Mouse (Mus musculus): ENCODE results near the gene Cga. TPM values are rescaled to one million over a fixed set of nuclear protein-coding genes. Genes with fewer than 3 reads are reported as not detected.

Gene Cga
- polyA plus RNA-seq, 1 experiment from 2014 or later = 2.1 TPM

- H3K9me3 ChIP-seq (replicated peaks; ENCODE audit: control insufficient read depth, low read length) = no peaks in the 10 kb centered on the region
- peak overlapping the region; percentile 99 for H3K9ac ChIP-seq (replicated peaks; ENCODE audit: low read length)
- H3K27ac ChIP-seq (replicated peaks; ENCODE audit: low read depth, low read length) = no peak overlapping the region
- 39% methylated on average over 16 of the region's 16 CpGs for WGBS
- H3K4me1 ChIP-seq (ENCODE audit: control insufficient read depth, insufficient read depth, low read length) = no peaks in the 10 kb centered on the region
- peak overlapping the region; percentile 57 for H3K4me2 ChIP-seq (ENCODE audit: low read depth, low read length)
- H3K36me3 ChIP-seq (replicated peaks; ENCODE audit: control insufficient read depth, insufficient read depth, low read depth, low read length) = no peaks in the 10 kb centered on the region
- DNase-seq (ENCODE audit: low spot score) = peak; percentile 40
- ATAC-seq (replicated peaks; ENCODE audit: insufficient number of reproducible peaks, low FRiP score, low TSS enrichment, low read depth) = no peak
- 0 out of 2 replicates have a peak, but pooled peaks cover under 1% of the 10 kb centered on the region for H3K27me3 ChIP-seq (ENCODE audit: control insufficient read depth, insufficient read depth, low read length)
- H3K4me3 ChIP-seq (ENCODE audit: low read depth, low read length) = peak overlapping the region; percentile 98
These were observed 10.1 kb upstream of the Cga start for GRCm38 (mm10) chr4:34883366-34884029.

DNA sequence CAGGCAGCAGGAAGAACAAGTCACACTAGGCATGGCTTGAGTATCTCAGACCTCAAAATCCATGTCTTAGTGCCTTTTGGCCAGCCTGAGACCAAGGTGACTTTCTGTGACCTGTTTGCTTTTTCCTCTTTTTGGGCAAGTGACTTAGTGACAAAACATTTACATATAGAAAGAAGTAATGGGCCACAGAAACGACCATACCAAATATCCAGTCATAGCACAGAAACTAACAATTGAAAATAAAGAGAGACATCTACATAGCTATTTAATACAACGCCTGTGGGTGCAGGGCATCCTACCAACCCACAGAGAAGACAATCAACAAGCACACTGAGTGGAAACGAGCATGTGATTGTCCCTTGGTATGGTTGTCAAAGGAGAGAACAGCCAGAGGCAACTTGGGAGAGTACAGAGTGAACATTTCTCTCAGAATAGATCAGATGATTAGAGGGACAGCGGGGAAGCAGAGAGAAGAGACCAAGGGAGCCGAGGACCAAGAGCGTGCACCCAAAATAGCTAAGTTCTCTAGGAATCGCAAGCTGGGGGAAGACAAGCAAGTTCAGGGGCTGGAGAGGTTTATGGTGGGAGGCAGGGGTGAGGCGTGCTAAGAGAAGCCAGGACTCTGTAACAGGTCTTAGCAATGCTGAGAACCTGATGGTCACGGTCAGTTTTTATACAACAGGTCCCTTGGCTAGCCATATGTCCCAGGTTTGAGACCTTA, 7.8 kb upstream of the Cga start:
- Histone ChIP-seq H3K27me3 (ENCODE audit: control insufficient read depth, insufficient read depth, low read length) (peaks cover 8% of the 10 kb centered on the region; the same call in 1 of the 2 replicates), H3K4me2 (ENCODE audit: low read depth, low read length) (no peak overlapping the region; the same call in 1 of the 2 replicates), H3K9ac (replicated peaks; ENCODE audit: low read length) (no peak overlapping the region), H3K36me3 (replicated peaks; ENCODE audit: control insufficient read depth, insufficient read depth, low read depth, low read length) (no peaks in the 10 kb centered on the region), H3K4me1 (ENCODE audit: control insufficient read depth, insufficient read depth, low read length) (no peaks in the 10 kb centered on the region), H3K9me3 (replicated peaks; ENCODE audit: control insufficient read depth, low read length) (no peaks in the 10 kb centered on the region), H3K4me3 (ENCODE audit: low read depth, low read length) (no peak overlapping the region), H3K27ac (replicated peaks; ENCODE audit: low read depth, low read length) (no peak overlapping the region)
- no peak for DNase-seq (ENCODE audit: low spot score)
- ATAC-seq (replicated peaks; ENCODE audit: insufficient number of reproducible peaks, low FRiP score, low TSS enrichment, low read depth) = no peak
- WGBS = 54% methylated on average over 9 of the region's 9 CpGs

DNA sequence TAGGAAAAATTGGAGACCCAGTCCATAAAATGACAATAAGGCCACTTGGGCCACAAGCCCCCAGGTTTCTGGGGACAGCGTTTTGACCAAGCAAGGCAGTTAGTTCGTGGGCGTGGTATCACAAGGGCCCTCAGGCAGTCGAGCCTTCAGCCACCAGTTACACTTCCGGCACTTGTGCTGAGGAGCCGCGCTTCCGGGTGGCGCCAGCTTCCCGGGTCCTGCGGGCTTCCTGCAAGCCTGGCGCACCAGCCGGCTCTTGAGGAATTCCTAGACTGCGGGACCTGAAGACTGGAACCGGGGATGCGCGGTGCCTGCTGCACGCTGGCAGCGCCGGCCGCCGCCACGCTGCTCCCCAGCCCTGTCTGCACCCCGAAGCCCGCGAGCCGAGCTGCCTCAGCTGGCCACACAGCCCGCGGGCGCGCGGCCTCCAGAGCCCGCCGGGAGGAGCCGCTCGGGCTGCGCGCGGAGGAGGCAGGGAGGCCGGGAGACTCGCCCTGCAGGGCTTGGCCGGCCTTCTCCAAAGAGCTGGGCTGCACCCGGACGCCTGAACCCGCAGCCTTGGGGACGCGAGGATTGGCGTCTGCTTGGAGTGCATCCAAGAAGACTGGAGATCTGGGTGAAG, 7.0 kb upstream of the Cga start:
- Histone ChIP-seq H3K27me3 (ENCODE audit: control insufficient read depth, insufficient read depth, low read length) (peaks cover 8% of the 10 kb centered on the region; the same call in 1 of the 2 replicates), H3K9me3 (replicated peaks; ENCODE audit: control insufficient read depth, low read length) (no peaks in the 10 kb centered on the region), H3K4me1 (ENCODE audit: control insufficient read depth, insufficient read depth, low read length) (no peaks in the 10 kb centered on the region), H3K4me3 (ENCODE audit: low read depth, low read length) (peak overlapping the region; percentile 73), H3K36me3 (replicated peaks; ENCODE audit: control insufficient read depth, insufficient read depth, low read depth, low read length) (no peaks in the 10 kb centered on the region), H3K9ac (replicated peaks; ENCODE audit: low read length) (peak overlapping the region; percentile 82), H3K27ac (replicated peaks; ENCODE audit: low read depth, low read length) (peak overlapping the region; percentile 80), H3K4me2 (ENCODE audit: low read depth, low read length) (peak overlapping the region; percentile 90)
- under 1% methylated on average over 48 of the region's 48 CpGs for WGBS
- ATAC-seq (replicated peaks; ENCODE audit: insufficient number of reproducible peaks, low FRiP score, low TSS enrichment, low read depth) (peak; percentile 71), DNase-seq (ENCODE audit: low spot score) (peak; percentile 86)

DNA sequence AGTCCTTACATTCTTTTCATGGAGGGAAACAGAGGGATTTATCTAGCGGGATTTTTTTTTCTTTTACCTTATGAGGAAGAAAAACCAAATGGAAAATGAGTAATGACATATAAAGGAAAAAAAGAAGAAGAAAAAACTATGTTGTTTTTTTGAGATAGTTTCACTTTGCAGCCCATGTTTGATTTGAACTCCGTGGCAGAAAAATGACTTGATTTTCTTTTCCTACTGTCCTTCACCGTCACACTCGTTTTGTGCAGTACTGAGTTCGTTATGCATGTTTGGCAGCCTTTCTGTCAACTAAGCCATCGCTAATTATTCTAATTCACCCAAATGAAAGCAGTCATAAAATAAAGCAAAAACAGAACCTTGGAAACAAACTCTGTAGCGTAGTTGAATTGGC, 6.3 kb upstream of the Cga start:
- DNase-seq (ENCODE audit: low spot score) = no peak
- Histone ChIP-seq H3K36me3 (replicated peaks; ENCODE audit: control insufficient read depth, insufficient read depth, low read depth, low read length) (no peaks in the 10 kb centered on the region), H3K4me2 (ENCODE audit: low read depth, low read length) (peak overlapping the region; percentile 90), H3K4me1 (ENCODE audit: control insufficient read depth, insufficient read depth, low read length) (no peaks in the 10 kb centered on the region), H3K27me3 (ENCODE audit: control insufficient read depth, insufficient read depth, low read length) (peaks cover 8% of the 10 kb centered on the region; the same call in 1 of the 2 replicates), H3K4me3 (ENCODE audit: low read depth, low read length) (peak overlapping the region; percentile 73), H3K27ac (replicated peaks; ENCODE audit: low read depth, low read length) (no peak overlapping the region), H3K9me3 (replicated peaks; ENCODE audit: control insufficient read depth, low read length) (no peaks in the 10 kb centered on the region), H3K9ac (replicated peaks; ENCODE audit: low read length) (no peak overlapping the region)
- 18% methylated on average over 7 of the region's 7 CpGs for WGBS
- ATAC-seq (replicated peaks; ENCODE audit: insufficient number of reproducible peaks, low FRiP score, low TSS enrichment, low read depth) = no peak

DNA sequence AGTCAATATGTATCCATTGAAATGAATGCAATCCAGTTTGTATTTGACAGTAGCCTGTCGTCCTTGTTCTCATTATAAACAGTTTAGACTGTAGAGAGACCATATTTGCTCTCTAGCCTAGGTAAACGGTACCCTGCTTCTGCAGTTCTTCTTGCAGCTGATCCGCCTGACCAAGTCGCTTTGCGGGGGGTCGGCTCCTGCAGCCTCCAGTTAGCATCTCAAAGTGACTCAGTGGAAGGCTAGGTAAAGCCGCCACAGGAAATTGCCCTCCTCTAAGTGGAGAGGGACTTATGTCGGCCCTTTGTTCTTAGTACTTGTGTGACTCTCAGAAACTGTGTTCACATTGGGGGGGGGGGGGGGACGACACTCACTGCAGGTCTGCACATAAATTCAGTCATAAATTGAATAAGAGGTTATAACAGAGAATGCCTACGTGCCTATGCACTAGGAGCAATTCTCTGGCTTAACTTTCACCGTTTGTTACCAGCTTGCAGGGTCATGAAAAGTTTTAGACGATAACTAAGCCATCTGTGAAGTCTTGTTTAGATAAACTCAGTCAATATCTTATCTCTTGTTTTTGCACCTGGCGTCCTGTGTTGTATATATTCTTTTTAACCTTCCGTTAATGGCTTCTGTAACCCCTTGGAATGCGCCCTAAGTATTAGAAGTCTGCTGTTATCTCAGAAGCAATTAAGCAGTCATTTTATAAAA, 4.3 kb upstream of the Cga start:
- Histone ChIP-seq H3K9ac (replicated peaks; ENCODE audit: low read length) (no peak overlapping the region), H3K4me3 (ENCODE audit: low read depth, low read length) (no peak overlapping the region), H3K27me3 (ENCODE audit: control insufficient read depth, insufficient read depth, low read length) (peaks cover 8% of the 10 kb centered on the region; the same call in 1 of the 2 replicates), H3K36me3 (replicated peaks; ENCODE audit: control insufficient read depth, insufficient read depth, low read depth, low read length) (no peaks in the 10 kb centered on the region), H3K9me3 (replicated peaks; ENCODE audit: control insufficient read depth, low read length) (no peaks in the 10 kb centered on the region), H3K4me2 (ENCODE audit: low read depth, low read length) (no peak overlapping the region), H3K27ac (replicated peaks; ENCODE audit: low read depth, low read length) (no peak overlapping the region), H3K4me1 (ENCODE audit: control insufficient read depth, insufficient read depth, low read length) (no peaks in the 10 kb centered on the region)
- 4% methylated on average over 15 of the region's 15 CpGs for WGBS
- ATAC-seq (replicated peaks; ENCODE audit: insufficient number of reproducible peaks, low FRiP score, low TSS enrichment, low read depth) (no peak), DNase-seq (ENCODE audit: low spot score) (no peak)

DNA sequence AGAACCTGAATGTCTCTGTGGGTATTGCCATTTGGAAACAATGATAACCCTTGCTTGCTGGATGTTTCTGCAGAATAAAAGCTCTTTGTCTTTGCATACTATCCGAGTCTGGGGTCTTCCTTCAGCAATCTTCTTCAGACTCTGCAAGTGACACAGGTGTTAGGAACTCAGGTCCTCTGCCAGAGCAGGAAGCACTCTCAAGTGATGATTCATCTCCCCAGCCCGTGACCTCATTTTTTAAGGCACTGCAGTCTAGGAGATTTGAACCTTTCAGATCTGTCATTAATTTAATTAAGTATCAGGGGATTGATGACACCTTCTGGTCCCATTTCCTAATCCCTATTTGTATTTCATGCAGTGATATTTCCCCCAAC, 3.8 kb upstream of the Cga start:
- DNase-seq (ENCODE audit: low spot score) (no peak), ATAC-seq (replicated peaks; ENCODE audit: insufficient number of reproducible peaks, low FRiP score, low TSS enrichment, low read depth) (no peak)
- Histone ChIP-seq H3K4me2 (ENCODE audit: low read depth, low read length) (no peak overlapping the region), H3K4me3 (ENCODE audit: low read depth, low read length) (no peak overlapping the region), H3K36me3 (replicated peaks; ENCODE audit: control insufficient read depth, insufficient read depth, low read depth, low read length) (no peaks in the 10 kb centered on the region), H3K9ac (replicated peaks; ENCODE audit: low read length) (no peak overlapping the region), H3K27me3 (ENCODE audit: control insufficient read depth, insufficient read depth, low read length) (peaks cover 8% of the 10 kb centered on the region; the same call in 1 of the 2 replicates), H3K27ac (replicated peaks; ENCODE audit: low read depth, low read length) (no peak overlapping the region), H3K4me1 (ENCODE audit: control insufficient read depth, insufficient read depth, low read length) (no peaks in the 10 kb centered on the region), H3K9me3 (replicated peaks; ENCODE audit: control insufficient read depth, low read length) (no peaks in the 10 kb centered on the region)
- 10% methylated on average over 2 of the region's 2 CpGs for WGBS

DNA sequence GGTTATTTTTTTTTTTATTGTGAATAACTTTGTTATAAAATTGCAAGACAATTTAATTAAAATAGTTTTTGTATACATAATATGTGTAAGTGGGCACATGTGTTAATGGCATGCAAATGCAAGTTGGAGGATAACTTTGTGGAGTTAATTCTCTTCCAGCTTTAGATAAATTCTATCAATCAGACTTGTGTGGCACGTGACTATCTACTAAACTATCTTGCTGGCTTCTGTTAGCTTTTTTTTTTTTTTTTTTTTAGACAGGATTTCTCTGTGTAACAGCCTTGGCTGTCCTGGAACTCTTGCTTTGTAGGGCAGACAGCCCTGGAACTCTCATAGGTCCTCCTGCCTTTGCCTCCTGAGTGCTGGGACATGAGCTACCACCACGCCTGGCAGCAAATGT, 4.9 kb downstream of the Cga start:
- Histone ChIP-seq H3K36me3 (replicated peaks; ENCODE audit: control insufficient read depth, insufficient read depth, low read depth, low read length) (no peaks in the 10 kb centered on the region), H3K9ac (replicated peaks; ENCODE audit: low read length) (no peak overlapping the region), H3K9me3 (replicated peaks; ENCODE audit: control insufficient read depth, low read length) (no peaks in the 10 kb centered on the region), H3K4me3 (ENCODE audit: low read depth, low read length) (no peak overlapping the region), H3K27ac (replicated peaks; ENCODE audit: low read depth, low read length) (no peak overlapping the region), H3K4me1 (ENCODE audit: control insufficient read depth, insufficient read depth, low read length) (no peaks in the 10 kb centered on the region), H3K4me2 (ENCODE audit: low read depth, low read length) (no peak overlapping the region), H3K27me3 (ENCODE audit: control insufficient read depth, insufficient read depth, low read length) (no peaks in the 10 kb centered on the region)
- no peak for ATAC-seq (replicated peaks; ENCODE audit: insufficient number of reproducible peaks, low FRiP score, low TSS enrichment, low read depth)
- no peak for DNase-seq (ENCODE audit: low spot score)
- 73% methylated on average over 2 of the region's 2 CpGs for WGBS
